Mouse (Mus musculus) adipocyte (in vitro differentiated cells): ENCODE measurements around the gene 1110017D15Rik.

Source experiments
- DNase-seq: peaks from one replicate; pipeline ENCODE4 v3.0.0-alpha.2; 2016; ENCODE audit warnings: low spot score

Gene 1110017D15Rik

DNA sequence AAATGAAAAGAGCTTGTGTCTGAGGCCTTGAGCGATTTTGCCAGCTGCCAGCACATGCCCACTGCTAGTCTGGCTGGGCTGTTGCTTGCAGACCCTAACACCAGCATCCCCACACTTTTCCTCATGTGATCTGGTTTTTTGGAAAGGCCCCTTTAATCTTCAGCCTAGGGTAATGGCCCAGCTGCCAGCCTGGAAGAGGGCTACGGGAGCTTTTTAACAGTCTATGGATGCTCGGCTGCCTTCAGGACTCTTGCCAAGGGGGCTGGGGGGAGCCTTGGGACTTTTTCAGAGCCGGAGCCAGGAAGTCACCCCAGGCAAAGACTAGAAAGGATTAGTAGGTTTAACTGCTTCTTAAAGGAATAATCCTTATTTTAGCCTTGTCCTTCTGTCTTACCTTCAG is 3.8 kb downstream of the 1110017D15Rik start:
- DNase-seq = no peak

DNA sequence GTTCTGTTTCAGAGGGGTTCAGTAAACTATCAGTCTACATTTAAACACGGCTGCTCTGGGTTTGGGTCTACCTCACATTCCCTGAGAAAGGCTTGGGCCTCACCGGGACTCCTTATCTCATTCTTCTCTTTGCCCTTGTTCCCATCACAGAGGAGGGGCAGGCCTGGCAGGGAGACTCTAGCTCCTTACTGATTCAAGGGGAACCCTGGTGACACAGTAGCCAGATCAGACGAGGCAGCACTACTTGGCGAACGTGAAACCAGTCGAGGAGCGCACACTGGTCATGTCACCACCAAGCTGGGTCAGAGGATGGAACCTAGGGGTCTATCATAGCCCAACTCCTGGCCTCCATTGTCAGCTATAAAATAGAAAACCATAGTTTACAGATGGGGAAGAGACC is 9.1 kb downstream of the 1110017D15Rik start:
- no peak for DNase-seq

DNA sequence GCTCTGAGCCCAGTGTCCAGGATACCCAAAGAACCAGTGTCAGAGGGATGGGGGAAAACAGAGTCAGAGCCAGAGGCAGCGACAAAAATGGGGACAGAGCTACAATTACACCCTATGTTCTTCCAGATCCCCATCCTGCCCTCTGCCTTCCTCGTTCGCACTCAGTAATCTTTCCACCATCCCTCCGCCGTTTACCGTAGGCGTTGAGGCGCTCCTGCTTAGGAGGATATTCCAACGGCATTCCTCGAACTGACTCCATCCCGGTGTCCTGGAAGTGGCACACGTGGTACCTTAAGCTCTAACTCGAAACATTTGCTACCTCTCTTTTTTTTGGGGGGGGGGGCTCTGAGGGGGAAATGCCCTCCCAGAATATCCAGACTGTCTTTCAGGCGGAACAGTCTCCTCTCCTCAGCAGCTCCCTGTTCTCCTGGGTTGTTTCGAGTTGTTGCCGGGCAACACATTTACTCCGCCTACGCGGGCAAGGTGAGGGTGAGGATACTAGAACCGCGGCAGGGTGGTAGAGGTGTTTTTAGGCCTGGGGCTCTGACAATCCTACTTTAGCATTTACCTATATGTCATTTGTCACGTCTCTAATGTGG is 9.7 kb downstream of the 1110017D15Rik start:
- DNase-seq = no peak

DNA sequence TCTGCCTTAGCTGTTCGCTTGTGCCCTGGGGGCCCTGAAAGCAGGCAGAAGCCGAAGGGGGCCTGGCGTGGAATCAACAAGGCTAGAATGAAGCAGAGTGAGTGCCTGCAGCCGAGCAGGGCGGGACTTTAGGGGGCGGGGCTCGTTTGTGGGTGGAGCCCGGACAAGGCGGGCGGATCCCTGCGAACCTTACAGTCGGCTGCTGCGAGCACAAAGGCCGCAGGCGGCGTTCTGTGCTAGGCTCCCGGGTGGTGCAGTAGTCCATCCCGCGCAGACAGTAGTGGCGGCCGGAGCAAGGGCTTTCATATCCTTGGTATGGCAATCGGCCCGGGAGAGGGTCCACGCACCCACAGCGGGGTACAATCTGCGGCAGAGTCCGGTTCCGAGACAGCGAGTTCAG is 10.2 kb downstream of the 1110017D15Rik start:
- DNase-seq = no peak

DNA sequence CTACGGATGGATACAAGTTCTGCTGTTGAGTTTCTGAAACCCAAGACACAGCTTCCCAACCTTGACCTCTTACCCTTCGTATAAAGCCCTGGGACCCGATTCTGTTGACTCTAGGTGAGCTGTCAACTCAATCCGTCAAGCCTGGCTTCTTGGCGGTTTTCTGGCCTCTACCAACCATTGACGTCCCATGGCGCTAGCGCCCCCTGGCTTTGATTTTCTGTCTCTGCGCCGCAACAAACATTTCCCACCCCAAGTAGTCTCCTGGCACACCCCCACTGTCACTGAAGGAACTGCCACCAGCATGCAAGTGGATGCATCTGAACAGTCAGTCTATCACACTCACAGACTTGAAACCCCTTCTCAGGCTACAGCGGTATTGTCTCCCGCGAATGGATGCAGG is 11.0 kb downstream of the 1110017D15Rik start:
- no peak for DNase-seq

DNA sequence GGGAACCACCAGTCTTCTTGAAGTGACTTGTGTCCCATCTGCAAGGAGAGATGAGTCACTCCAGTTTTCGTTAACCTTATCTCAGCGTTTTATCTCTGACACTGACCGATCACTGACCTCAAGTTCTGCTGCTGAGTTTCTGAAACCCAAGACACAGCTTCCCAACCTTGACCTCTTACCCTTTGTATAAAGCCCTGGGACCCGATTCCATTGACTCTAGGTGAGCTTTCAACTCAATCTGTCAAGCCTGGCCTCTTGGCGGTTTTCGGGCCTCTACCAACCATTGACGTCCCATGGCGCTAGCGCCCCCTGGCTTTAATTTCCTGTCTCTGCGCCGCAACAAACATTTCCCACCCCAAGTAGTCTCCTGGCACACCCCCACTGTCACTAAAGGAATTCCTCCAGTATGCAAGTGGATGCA is 12.0 kb downstream of the 1110017D15Rik start:
- no peak for DNase-seq

DNA sequence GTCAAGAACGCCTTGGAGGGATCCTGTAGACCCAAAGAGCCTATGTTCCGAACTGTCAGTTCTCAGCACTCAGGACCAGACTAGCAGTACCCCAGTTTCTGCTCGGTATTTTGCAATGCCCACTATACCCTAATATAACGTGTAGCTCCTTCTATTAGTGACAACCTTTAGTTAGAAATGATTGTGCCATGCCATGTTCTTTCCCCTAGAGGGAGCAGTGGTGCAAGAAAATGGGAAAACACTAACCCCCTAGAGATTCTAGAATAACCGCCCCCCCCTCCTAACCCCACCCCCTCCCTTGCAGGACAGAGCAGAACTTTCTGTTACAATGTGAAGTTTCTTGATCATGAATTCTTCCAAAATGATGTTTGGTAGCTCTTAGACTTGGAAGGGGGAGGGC is 12.8 kb downstream of the 1110017D15Rik start:
- no peak for DNase-seq

DNA sequence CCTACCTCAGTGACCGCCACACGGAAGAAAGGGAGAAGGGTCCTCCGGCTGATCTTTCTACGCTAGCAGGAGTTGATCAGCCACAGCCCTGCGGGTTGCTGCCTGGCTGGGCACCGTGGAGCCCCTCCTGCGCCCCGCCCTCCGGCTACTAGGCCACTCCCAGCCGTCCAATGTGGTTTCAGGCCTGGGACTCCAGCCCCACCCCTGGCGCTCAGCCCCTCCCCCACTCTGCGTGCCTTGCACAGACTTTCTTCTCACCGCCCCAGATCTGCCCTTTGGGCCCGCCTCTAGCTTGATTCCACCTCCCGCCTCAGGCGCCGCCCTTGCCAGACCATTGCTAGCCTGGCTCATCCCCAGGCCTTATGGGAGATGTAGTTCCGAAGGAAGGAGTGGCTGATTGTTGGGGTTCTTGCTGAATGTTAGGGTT is 14.1 kb downstream of the 1110017D15Rik start, which contains the start of gene AI464131:
AI464131 (minus strand) TSS at position 91 of the 427 bp plus-strand sequence.
- peak; percentile 97 for DNase-seq

DNA sequence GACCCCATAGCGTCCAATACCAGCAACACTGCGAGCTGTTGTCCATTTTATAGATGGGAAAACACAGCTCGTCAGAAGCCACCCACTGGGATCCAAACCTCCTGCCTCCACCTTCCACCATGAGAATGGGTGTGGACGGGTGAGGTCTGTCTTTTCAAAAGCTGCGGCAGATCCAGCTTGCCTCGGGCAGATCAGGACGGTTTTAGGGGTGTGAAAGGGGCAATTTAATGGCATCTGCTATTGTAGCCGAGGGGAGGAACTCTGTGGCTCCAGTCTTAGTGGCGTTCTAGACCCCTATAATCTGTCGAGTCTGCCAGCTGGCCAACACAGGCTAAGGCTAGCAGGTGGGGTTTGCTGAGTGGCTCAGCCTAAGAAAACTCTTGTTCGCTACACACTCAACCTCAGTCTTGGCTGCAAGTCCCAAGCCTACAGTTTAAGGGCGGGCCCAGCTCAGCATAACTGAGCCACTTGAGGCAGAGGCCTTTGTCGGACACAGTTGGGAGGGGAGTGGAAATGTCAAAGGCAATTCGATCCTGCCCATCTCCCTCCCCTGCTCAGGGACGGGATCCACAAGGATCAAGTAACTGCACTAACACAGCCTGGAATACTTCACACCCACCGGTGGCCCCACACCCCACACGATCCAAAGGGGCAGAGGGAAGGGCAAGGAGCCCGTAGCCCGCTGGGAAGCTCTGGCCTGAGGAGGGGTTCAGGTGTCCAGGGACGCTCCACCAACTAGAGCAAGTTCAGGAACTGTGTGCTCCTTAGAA is 14.8 kb downstream of the 1110017D15Rik start:
- peak; percentile 71 for DNase-seq

DNA sequence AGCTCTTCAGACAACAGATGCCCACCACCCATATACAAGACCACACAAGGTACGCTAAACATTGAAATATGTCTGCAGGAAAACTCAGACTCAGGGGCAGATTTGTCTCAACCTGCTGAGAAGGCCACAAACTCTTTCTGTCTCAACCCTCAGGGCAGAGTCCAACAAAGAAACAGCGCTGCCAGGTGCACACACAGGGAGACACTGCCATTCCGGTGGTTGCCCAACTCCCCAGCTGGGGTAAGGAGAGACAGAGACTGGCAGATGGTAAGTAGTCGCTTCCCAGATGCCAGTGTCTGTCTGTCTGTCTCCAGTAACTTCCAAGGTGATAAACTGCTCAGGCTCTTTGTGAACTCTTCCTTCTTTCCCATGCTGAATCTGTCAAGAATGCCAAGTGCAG is 16.3 kb downstream of the 1110017D15Rik start:
- DNase-seq = no peak

DNA sequence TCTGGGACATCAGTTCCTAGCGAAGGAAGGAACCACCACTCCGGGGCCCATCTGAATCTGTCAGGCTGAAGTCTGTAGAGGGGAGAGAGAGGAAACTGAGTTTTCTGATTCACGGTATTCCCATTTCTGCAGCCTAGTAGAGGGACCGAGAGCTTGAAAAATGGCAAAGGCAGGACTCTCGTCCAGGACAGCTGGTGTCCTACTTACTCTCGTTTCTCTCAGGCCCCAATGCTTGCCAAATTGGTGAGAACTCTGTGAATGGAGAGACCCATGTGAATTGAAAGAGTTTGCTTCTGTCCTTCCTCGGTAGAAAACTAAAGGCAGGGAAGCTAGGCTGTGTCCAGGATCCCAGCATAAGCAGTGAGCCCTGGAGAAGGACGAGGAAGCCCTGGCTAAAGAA is 17.5 kb downstream of the 1110017D15Rik start:
- DNase-seq = no peak

DNA sequence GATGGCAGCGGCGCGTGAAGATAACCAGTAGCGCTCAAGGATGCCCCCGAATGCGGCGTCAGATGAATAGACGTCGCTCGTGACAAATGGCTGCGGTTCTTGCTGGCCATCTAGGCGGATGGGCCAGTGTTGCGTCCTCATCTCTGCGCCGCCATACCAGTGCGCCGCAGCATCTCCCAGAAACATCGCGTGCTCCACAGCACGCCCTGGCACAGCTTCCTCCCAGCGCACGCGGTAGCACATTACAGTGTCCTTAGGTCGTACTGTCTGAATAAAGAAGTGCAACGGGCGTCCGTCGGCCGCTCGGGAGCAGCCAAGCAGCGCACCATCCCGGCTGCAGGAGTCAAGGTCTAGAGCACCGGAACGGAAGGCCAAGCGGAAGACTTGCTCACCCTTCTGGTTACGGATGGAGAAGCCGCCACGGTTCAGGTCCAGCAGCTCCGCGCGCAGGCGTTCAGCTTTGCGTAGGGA is 18.2 kb downstream of the 1110017D15Rik start:
- no peak for DNase-seq

DNA sequence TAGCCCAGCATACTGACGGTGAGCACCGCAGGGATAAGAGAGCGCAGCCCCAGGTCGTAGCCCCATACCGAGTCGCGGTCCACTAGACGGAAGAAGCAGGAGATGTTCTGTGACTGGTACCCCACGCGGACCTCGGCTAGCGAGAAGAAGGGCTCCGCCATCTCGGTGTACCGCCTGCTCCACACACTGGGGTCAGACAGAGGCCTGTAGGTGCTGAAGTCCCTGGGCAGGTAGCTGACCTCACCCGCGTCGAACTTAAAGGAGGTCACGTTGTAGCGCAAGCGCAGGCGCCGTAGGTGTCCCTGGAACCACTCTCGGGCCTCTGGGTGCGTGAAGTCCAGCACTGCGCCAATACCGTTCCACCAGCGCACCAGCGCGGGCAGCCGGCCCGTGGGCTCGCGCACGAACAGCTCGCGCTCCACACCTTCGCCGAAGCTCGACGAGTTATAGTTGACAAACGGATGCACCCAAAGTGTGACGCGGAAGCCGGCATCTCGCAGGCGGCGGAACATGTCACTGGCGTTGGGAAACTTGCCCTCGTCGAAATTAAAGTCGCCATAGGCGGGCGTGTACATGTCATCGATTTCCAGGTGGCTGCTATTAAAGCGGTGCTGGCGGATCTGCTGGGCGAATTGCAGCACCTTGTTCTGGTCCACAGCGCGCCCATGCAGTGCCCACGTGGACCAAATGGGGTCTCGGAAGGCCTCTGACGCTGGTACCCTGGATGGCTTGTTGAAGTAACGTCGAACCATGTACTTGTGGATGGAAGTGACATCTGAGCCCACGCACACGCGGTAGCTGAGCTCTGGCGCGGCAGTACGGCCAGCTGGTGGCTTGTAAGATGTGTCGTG is 18.9 kb downstream of the 1110017D15Rik start:
- no peak for DNase-seq

DNA sequence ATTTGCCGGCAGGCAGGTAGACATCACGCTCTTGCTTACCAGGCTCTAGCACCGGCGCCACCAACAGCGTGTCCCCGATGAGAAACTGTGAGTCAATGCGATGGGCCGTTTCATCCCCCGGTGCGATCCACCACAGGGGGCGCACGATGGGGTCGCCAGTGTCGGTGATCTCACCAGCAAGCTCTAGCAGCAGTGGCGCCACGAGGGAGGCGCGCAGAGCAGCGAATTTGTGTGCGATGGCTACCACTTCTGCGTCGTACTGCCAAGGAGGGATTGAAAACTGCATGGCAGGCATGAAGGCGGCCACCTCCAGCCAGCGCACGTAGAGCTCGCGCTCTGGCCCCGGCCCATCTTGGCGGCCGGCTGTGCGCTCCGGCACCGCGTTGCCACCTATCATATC is 19.6 kb downstream of the 1110017D15Rik start:
- DNase-seq = no peak

DNA sequence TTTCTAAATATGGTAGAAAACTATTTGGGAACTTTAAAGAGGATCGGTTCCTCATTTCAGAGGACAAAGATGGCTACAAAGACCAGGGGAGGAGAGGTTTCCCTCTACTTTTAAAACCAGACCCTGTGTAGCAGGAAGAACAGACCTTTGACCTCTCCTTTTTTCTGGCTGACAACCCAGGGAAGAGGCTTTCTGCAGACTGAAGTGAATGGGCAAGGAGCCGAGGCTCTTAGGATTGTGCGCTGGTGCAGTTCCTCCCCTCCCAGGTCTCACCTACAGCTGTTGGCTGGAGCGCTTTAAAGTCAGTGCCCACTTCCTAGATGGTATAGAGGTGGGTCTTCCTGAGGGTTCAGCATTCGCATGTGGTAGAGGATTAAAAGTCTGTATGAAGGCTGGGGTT is 20.1 kb downstream of the 1110017D15Rik start:
- no peak for DNase-seq

DNA sequence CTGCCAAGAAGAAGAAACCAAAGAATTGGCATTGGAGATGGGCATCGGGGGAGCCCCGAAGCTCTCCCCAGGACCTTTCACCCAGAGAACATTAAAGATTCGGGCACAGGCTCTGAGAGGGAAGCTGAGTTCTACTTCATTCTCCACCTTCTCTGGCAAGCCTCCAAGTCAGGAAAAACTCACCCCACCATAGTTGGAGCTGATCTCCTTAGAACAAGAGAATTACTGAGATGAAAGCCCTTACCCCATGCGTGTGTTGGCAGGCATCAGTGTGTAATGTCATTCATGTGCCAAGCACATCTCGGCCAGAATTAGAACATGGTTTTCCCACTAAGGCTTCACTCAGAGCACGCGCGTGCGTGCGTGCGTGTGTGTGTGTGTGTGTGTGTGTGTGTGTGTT is 21.3 kb downstream of the 1110017D15Rik start:
- no peak for DNase-seq

DNA sequence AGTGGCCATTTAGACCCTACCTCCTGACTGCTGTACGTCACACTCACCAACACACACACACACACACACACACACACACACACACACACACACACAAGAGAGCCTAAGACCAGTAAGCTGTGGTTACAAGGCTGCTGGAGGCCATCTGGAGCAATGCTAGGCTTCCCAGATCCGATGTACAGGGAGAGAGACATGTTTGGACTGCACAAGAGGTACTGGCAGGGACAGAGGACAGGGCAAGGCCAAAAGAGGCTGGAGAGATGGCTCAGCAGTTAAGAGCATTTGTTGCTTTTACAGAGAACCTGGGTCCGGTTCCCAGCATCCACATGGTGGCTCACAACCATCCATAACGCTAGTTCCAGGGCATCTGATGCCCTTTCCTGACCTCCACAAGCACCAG is 22.1 kb downstream of the 1110017D15Rik start:
- DNase-seq = no peak

DNA sequence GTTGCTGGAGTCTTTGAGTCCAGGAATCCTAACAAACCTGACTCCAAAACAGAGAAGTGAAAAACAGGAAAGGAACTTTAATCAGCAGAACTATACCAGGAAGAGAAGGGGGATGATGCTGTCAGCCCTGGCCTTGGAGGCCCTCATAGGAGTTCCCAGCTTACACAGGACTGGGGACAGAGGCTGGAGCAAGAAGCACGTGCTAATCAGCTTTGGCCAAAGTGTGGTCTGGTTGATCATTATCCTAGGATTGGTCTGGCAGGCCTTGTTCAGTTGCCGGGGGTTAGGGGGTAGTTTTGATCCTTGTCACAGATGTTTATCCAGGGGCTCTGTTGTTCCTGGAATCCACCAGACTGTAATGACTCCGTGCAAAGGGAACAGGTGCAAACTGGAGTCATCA is 22.8 kb downstream of the 1110017D15Rik start:
- no peak for DNase-seq

DNA sequence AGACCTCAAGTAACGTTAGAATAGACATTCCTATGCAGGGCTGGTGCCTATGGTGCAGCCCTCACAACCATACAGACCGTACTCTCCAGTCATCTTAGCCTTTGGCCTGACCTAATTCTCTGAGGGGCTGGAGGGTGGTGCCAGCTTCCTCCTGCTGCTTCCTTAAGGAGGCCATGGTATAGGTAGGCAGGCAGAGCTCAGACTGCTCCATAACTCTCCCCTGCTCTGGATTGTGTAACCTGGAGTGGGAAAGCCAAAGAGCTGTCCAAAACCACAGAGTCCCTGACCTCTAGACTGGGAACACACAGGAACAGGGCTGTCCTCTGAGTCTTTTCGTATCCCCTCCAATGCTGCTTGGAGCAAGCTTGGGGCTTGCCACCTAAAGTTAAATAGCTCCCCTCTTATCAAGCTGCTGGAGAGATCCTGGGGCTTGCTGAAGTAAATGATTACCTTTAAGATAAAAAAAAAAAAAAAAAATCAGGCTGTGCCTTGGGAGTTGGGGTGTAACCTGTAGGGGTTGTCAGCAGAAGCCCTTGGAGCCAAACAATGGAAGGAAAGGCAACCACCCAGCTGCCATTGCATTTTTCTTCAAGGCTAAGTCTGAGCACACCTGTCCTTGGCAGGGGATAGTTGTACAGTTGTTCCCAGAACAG is 23.5 kb downstream of the 1110017D15Rik start:
- peak; percentile 67 for DNase-seq

DNA sequence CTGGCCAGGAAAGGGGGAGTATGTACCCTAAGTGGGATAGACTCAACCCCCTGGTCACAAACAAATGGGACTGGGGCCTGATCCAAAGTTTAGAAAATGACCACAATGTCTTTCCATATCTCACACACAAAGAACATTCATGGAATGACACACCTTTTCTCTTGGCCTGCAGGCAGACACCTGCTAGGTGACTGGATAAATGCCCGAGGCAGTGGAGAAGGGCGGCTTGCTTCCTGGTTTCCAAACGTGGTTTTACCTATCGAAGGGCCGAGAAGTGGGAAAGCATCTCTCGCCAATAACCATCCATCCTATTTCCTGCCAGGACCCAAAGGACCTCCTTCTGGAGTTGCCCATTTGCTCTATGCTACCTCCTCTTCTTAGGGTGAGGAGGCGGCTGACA is 24.2 kb downstream of the 1110017D15Rik start:
- DNase-seq = no peak

DNA sequence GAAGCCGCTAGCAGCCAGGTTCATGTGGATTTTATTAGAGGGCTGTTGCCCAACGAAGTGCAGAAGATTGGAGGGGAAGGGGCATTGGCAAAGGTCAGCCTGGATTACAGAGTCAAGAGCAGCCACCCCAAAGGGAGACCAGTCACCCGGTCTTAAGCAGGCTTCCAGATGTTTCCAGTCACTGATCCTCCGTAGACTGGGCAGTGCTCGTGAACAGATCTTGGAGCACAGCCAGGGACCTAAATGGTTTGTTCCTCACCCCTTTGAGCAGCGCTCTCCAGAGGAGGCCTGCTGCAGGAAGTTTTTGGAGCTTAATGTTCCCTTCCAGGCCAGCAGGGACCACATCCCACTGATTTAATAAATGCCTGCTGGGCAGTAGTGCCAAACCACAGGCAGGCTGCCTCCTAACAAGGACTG is 35.5 kb downstream of the 1110017D15Rik start:
- peak; percentile 93 for DNase-seq

DNA sequence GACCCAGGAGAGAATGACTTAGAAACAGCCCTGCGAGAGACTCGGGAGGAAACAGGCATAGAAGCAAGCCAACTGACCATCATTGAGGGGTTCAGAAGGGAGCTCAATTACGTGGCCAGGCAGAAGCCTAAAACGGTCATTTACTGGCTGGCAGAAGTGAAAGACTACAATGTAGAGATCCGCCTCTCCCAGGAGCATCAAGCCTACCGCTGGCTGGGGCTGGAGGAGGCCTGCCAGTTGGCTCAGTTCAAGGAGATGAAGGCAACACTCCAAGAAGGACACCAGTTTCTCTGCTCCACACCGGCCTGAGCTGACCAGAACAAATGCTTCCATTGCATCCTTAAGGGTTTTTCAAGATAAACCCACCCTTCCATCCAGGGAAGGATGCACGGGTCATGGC is 36.9 kb downstream of the 1110017D15Rik start:
- DNase-seq = peak; percentile 89
